Mouse (Mus musculus) right cerebral cortex, postnatal 14 days (tissue): ENCODE measurements around the gene Kif1b.
A peak's percentile ranks its signal among the peaks of the same experiment; 100 is the strongest.

Experiments
- DNase-seq: peaks from one replicate; pipeline ENCODE4 v3.0.0; 2022

The Kif1b gene

DNA sequence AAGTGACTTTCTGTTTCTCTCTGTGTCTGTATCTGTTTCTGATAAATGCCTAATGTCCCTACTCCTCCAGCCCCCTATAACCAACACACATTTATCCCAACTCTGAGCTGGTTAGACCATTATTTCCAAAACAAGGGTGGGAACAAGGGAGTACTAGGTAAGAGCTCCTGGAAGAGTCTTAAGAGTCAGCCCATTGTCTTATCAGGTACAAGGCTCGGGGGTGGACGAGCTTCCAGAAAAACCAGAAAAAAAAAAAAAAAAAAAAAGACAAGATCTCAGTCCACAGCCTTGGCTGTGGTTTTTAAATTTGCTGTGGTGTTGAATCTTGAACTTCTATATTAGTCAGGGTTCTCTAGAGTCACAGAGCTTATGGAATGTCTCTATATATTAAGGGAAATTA lies 139.5 kb downstream of the Kif1b start:
- no peak for DNase-seq

DNA sequence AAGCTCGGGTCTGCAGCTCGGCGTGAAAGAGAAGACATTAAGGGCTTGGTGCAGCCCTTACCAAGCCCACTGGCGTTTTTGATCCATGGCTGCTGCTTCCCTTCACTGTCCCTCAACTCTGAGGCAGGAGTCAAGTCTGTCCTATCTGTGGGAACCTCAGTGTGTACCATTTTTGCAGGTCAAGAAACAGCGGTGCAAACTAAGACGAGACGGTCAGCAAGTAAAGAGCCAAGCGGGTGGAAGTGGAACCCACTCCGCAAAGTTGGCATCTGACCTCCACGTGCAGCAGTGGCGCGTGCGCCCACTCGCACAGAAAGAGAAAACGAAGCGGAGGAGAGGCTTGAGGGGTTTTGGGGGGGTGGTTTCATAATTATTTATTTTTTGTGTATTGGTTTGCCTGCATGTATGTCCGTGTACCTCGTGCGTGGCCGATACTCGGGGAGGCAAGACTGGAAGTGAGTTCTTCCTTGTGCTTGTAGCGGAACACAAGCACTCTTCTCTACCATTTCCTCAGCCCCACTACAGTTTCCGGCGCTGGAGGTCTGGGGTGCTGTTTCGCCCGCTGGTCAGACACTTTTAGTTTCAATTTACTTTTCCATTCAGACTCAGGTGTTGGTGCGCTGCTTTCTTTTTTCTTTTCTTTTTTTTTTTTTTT lies 140.4 kb downstream of the Kif1b start:
- DNase-seq = no peak

DNA sequence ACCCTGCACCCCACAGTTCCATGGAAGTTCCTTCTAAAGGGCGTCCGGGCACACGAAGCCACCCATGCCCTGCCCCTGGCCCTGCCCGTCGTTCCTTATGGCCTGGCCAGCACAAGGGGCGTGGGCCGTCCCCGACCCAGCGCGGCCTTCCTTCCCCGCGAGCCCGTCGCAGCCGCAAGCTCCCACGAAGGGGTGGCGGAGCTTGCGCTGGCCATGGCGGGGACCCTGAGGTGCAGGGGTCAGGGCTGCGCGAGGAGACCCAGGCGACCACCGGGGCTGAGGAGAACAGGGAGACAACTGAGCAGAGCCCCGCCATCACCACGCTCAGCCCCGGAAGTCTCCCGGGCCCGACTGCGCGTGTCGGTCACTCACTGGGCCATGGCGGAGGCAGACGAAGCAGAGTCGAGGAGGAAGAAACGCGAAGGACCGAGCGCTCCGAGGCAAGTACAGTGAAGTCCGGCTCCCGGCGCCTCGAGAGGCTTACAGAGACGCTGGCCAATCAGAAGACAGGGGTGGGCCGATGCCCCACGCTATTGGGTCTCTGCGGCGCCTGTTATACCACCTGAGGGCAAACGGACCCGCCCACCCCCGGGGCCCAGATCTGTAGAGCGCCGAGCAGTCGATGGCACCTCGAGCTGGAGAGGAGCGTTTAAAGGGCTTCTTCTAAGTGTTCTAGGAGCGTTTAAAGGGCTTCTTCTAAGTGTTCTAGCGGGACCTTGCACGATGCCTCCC lies 141.1 kb downstream of the Kif1b start, which contains the start of gene Pgd:
TSS of gene Pgd (minus strand) at position 557 of the 732 bp plus-strand sequence.
- peak; percentile 97 for DNase-seq

DNA sequence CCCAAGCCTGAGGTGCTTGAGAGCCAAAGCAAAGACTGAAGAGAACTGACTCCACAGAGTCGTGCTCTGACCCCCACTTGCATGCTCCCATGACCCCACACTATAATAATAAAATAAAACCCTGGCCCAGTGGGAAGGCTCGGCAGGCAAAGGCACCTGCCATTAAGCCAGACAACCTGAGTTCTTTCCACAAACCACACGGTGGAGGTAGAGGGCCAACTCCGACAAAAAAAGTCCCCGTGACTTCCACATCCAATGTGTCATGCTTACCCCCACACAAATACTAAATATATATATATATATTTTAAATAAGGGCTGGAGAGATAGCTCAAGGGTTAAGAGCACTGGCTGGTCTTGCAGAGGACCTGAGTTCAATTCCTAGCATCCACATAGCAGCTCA lies 143.3 kb downstream of the Kif1b start:
- no peak for DNase-seq

DNA sequence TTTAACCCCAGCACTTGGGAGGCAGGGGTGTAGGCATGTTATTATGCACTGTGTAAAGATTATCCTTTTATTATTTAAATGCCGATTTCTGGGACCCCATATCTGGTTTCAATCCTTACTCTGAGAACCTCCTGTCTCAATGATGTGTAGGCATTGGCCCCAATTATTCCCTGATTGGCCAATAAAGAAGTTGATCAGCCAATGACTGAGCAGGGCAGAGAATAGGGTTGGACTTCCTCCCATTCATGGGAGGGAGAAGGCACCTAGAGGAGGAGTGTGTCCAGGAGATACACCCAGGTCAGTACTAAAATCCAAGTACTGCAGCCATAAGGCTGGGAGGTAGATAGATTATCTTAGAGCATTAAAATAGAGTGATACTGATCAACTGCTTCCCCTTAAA lies 144.3 kb downstream of the Kif1b start:
- no peak for DNase-seq

DNA sequence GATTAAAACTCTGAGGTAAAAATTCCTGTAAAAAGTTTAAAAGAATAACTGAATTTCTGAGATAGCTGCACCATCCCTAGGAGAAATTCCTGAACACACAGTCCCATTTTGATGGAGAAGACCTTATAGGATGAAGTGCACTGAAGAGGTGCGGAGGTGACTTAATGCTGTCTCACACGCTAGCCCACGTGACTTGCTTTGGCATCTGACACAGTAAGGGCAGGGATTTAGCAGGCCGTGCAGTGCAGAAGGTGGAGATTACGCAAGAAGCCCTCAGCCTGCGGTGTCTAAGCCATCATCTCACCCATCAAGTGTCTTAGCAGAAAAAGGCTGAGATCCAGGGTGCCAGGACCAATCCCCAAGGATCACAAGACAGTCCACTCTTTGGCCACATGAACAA lies 146.3 kb downstream of the Kif1b start:
- no peak for DNase-seq

DNA sequence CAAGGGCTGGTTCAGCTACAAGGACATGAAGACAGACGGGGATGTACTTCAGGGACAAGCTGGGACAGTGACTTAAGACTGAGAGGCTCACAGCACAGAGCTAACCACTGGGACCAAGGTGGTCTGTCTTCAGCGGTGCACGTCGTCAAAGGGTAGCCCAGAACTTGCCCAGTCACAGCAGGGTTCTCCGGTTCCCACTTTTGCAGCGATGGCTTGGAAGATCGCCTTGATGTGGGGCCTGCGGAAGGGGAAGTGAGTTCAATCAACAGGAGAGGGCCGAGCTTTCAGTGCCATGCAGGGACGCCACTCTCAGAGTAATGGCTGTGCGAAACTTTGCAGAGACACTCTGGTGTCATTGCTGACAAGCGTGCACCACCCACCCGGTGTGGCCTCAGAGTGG lies 147.6 kb downstream of the Kif1b start:
- no peak for DNase-seq

DNA sequence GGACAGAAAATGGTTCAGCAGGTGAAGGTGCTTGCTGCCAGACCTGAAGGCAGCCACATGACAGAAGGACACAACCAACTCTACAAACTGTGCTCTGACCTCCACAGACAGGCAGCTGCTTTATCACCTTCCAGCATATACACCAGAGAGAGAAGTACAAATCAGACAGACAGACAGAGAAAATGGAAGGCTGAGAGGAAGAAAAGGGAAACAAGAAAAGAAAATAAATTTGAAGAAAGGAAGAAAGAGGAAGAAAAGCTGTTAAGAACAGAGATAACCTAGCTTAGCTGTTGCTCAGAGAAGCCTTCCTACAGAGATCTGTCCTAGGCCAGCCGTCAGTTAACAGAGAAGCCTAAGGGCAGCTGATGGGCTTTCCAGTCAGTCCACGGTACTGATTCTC lies 148.3 kb downstream of the Kif1b start:
- DNase-seq = no peak

DNA sequence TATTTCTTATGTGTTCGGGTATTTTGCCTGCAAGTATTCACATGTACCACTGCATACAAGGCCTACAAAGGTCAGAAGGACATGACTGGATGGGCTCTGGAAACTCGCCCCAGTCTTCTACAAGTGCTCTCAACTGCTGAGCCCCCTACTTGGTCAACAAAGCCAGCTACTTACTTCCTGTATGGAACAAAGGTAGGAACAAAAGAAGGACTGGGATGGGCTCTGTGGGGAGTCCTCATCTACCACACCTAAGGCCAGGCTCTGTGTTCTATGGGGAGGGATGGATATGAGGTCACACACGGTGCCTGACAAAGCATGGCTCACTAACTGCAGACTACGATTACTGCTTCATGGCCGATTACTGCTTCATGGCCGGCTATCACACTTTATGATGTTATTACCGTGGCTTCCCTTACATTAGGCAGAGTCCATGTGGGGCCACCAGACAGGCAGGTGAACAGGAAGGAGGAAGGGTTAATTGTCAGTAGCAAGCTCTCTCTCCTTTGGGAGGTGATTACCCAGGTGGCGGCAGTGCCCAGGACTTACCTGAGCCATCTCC lies 150.0 kb downstream of the Kif1b start:
- no peak for DNase-seq

DNA sequence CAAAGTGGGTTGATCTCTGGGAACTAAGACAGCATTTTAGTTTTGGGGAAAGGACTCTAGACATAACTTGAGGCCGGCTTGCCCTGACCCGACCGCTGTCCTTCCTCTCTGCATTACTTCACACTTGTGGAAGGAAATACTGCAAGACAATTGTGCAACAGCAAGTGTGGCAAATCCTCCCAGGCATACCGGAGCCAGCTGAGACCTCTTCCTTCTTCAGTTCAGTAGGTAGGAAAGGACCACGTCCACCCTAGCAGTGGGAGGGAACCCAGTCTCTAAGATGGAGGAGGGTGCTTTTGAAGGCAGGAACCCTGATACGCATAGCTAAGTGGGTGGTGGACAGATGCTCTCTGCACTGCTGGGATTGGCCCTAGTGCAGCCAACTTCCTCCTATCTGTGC lies 151.8 kb downstream of the Kif1b start:
- DNase-seq = no peak

DNA sequence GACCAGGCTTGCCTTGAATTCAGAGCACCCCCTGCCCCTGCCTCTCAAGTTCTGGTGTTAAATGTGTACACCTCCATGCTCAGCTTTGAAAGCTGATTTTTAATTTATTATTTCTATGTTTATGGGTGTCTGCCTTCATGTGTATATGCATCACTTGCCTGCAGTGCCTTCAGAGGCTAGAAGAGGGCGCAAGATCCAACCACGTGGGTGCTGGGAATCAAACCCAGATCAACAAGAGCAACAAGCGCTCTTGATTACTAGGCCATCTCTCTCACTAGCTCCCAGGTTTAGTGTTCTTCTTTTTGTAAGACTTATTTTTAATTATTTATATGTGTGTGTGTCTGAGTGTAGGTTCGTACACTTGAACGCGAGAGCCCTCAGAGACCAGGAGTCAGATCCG lies 152.6 kb downstream of the Kif1b start:
- DNase-seq = no peak

DNA sequence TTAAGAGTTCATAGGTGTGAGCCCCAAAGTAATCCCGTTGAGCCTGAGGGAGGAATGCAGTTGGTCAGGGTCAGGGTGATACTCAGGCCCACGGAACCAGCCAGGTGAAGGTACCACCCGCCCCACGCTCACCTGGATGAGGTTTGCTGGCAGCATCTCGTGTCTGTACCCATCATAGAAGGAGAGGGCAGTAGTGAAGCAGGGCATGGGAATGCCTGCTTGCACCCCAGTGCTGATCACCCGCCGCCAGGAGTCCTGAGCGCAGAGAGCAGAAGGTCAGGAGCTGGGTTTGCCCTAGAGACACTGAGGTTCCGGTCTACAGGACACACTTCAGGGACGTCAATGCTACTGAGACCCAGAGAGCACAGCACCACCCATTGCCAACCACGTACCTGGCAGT lies 156.8 kb downstream of the Kif1b start:
- no peak for DNase-seq

DNA sequence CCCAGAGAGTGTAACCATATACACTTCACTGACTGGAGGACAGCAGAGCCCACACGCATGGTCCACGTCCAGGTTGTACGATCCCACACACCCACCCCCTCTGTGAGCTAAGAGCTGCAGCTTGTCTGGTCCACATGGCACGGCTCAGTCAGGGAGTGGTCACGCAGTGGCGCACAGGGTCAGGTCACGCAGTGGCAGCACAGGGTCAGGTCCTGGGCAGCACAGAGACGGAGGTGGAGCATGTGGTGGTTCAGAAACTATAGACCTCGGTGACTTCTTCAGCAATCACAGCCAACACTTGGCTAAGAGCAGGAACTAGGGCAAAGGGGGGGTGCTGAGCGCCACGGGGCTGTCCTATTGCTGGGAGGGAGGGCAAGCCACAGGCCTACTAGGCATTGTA lies 157.2 kb downstream of the Kif1b start:
- no peak for DNase-seq

DNA sequence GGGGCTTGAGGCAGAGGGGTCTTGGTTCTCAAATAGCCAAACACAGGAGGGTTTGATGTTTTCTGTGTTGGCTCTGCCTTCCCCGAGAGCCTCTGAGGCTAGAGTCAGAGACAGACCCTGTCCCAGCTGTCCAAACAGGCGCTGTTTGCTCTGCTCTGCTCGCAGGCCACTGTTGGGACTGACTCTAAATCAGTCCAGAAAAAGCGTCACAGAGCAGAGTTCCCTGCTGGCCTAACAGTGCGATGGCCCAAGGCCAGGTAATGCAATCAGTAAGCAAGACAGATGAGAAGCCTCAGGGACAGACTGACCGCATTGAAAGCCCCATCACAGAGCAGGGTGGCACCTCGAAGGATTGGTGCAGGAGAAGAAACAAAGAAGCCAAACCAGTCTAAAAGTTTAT lies 157.9 kb downstream of the Kif1b start:
- no peak for DNase-seq

DNA sequence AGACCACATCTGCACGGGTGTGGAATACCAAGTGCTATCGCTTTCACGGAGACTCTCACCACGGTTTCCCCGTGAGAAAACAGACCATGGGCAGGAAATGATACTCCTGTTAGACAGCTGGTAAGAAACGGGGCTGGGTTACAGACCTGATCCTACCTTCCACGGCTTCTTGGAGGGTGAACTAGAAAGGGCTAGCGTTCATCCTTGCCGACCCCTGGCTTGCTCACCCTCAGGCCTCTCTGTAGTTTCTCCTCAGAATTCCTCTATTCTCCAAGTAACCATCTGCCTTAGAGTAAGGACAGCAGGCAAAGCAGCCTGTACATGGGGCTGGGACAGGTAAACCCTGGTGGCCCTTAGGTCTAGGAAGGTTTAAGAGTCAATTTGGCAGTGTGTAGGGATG lies 158.3 kb downstream of the Kif1b start:
- no peak for DNase-seq

DNA sequence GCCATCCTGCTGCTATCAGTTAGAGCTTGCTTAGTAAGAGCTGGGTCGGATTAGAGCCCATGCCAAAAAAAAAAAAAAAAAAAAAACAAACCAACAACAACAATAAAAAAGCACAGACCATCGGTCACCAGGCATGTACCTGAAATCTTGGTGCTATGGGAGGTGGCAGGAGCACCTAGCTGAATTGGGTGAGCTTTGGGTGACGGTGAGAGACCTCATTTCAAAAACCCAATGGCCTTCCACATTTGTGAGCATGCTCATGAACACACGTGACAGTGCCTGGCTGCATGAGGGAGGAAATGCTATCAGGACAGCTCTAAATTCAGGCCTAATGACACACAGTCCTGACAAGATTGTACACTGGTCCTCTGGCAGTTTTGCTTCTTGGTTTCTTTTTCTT lies 159.4 kb downstream of the Kif1b start:
- no peak for DNase-seq

DNA sequence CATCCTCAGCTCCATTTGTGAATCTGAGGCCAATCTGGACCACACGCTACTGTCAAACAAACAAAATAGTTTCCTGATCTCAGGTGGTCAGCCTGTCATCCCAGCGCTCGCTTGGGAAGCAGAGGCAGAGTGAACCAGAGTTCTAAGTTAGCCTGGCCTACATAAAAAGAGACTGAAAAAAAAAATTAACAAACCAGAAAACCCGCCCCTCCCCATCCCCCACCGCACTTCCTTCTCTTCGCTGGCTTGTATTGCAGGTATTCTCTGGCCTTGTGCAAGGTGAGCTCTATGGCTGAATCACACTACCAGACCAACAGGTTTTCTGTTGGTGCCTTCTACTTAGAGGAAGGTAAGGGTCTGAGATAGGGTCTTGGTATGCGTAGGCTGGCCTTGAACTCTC lies 160.0 kb downstream of the Kif1b start:
- DNase-seq = no peak

DNA sequence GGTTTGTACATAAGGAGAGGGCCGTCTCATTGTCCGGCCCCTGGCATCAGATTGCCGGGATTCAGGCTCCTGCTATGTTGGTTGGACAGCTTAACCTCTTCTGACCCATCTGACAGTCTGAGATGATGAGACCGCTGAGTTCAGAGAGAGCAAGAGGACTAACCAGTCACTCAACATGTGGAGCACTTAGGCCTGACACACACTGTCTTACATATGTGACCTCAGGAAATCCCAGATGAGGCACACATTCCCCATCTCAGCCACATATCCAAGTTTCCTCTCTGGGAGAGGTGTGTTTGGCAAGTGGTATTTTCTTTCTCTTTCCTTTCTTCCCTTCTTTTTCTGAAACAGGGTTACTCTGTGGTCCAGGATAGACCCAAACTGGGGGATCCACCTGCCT lies 162.3 kb downstream of the Kif1b start:
- no peak for DNase-seq

DNA sequence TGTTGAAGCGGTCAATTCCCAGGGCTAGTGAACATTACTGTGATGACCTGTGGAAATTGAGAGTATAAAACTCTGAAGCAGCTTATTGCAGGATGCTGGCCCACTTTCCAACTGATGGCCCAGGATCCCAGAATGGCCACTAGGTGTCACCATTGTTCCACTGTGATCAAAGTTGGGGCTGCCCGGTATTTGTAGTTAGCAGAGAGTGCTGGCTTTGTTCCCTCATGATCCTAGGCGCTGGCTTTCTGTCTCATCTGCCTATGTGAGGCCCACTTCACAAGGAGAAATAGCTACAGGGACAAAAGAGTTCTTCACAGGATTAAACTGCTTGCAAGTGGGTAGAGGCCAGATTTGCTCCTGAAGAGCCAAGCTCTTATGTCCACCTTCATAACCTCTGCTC lies 163.0 kb downstream of the Kif1b start:
- peak; percentile 71 for DNase-seq

DNA sequence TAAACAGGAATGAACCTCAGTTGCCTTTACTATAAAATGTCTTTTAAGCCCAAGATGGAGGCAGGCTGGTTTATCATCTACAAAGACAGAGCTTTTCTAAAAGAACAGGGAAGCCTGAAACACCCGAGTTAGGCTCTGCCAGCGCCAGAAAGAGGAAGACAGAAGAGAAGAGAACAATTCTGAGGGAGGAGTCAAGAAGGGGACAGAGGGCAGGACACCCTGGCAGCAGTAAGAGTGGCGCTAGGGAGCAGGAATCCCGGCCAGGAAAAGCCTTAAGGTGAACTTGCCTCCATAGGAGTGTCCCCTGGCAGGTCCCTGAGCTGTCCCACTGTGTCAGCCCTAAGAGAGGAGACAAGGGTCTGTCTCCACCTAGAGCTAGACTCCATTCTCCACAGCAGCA lies 163.9 kb downstream of the Kif1b start:
- DNase-seq = no peak

DNA sequence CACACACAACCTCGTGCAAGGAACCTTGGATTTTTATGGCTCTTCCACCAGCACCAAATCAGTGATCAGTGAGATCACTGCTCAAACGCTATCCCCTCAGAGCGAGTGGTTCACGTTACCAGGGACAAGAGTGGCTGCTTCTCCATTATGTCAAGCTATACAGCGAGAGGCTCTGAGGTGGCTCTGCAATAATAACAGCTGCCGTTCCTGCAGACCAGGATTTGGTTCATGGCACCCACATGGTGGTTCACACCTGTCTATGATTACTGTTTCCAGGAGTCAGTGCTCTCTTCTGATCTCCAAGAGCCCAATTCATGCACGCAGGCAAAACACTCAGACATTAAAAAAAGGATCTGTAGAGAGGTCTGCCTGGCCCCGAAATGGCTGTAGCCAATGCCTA lies 169.0 kb downstream of the Kif1b start:
- no peak for DNase-seq

DNA sequence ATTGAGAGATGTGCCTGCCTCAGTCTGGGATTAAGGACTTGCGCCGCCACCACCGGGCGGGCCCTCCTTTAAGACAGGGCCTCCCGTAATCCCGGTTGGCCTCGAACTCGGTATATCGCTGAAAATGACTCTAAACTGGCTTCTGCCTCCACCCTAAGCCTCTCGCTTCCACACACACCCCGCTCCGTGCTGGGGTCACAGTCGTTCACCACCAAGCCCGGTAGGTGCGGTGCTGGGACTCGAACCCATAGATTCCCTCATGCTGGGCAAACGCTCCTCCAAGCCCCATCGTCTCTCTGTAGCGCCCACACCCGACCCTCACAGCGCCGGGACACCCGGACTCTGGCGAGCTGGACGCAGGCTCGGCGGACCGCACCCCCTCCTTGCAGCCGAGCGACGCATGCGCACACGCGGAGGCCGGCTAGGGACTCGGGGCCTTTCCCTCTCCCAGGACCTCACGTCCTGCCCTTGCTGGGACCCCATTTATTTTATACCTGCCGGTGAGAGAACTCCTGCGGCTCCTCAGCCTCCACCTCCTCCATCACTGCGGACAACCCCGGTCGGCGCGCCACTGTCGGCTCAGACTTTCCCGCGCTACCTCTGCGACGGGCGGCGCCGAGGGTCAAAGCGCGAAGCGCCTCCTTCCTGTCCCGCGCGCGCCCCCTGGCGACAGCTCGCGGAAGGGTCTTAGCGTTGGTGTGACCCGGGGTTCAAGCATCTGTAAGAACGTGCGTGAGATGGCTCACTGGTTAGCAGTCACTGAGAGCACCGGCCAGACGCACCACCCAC lies 170.3 kb downstream of the Kif1b start, which contains the start of gene Cenps:
TSS of gene Cenps (minus strand) at position 648 of the 789 bp plus-strand sequence.
- peak; percentile 94 for DNase-seq

DNA sequence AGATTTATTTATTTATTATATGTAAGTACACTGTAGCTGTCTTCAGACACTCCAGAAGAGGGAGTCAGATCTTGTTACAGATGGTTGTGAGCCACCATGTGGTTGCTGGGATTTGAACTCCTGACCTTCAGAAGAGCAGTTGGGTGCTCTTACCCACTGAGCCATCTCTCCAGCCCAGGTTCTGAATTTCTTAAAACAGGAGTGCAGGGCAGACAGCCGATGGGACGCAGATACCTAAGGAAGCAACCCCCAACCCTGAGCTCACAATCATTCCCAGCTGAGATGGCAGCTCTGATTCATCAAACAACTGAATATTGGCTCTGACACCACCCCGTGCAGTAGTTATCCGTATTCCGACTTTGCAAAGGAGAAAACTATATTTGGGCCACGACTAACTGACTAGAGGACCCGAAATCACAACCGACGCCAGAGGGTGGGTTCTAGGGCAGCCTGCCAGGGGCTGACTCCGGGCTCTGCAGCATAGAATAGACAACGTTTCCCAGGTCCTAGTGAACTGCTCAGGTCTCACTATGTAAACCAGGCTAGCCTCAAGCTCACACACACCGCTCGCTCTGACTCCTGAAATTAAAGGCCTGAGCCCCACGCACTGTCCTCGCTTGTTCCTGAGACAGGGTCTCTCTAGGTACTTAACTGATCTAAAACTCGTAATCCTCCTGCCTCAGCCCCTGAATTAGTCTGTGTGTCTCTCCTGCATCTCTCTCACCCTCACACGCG lies 171.2 kb downstream of the Kif1b start:
- no peak for DNase-seq
